Mouse (Mus musculus) T-cell, adult 2 months (primary cell): ENCODE data around the gene Slc6a1.
"Not testable (repeated sequence)": the region's sequence is repeated elsewhere in the genome, so short reads cannot be mapped to it uniquely, and the experiment has no call there.

ENCODE experiments used
- DNase-seq: peaks from one replicate; pipeline ENCODE4 v3.0.0; 2022; ENCODE audit warnings: low spot score

The Slc6a1 gene

DNA sequence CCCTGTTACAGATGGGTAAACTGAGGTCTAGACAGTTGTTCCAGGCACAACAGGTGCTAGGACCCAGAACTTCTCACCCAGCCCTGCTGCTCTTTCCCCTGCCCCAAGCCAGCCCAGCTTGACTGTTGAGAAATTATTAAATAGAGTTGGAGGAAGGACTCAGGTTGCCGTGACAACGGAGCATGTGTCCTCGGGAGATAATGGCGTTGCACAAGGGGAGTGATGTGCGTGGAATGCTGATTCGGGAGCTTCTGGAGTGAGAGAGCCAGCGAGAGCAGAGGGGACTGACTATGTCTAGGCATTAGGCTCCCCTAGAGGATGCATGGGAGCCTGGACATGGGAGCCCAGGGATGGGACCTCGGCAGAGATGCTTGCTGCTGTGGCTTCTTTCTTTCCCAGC is 7.7 kb downstream of the Slc6a1 start:
- no peak for DNase-seq

GRCm38 (mm10) chr6:114290929-114291328 is 8.5 kb downstream of the Slc6a1 start:
- DNase-seq: no peak

- no peak for DNase-seq
These were observed 9.0 kb downstream of the Slc6a1 start for GRCm38 (mm10) chr6:114291396-114291795.

DNA sequence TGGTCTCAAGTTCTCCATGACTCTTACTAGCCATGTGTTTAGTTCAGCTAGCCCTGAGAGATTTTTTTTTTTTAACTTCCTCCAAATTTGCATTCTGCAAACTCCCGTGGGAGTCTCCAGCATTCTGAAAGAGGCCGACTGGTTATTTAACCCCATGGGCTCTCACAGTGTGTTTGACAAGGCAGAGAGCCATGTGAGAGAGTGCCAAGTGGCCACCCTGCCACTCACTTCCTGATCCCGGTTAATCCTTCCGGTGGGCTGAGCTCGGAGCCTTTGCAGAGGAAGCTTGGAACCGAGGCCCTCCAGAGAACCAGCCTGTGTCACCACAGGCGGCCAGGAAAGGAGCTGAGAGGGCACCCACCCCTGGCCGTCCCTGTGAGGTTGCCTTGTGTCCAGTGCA is 11.1 kb downstream of the Slc6a1 start:
- no peak for DNase-seq

- DNase-seq: no peak
These were observed 12.7 kb downstream of the Slc6a1 start for GRCm38 (mm10) chr6:114295086-114295485.

DNA sequence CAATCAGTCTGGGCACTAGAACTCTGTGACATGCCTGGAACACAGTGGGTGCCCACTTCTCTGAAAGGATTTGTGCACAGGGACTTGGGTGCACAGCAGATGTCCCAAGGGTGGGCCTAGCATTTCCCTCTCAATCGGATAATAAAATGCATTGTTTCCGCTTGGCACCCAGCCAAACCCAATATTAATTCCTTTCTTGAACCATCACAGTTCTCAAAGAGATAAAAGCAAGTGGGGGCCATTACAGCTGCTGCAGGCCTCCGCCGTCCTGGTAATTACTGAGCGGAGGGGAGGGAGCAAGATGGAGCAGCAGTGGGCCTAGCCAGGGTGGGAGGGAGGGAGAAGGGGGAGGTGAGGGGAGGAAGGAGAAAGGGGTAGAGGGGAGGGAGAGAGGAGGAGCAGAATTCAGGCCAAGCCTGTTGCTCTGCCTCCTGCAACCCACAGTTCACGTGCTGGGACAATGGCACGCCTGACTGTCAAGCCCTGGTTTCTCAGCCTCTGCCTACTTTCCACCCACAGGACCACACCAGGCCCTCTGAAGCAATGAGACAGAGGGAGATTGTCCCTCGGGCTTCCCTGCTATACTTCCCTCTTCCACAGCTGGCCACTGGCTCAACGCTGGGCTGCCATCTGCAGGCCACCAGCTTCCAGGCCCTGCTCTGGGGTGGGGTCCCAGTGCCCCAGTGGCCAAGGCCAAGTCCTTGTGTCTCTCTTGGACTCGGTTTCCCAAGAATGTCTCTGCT is 15.0 kb downstream of the Slc6a1 start:
- DNase-seq: no peak

GRCm38 (mm10) chr6:114299699-114300098 is 17.3 kb downstream of the Slc6a1 start:
- no peak for DNase-seq

- DNase-seq: no peak
These were observed 18.3 kb downstream of the Slc6a1 start for GRCm38 (mm10) chr6:114300737-114301136.

- DNase-seq: no peak
These were observed 22.2 kb downstream of the Slc6a1 start for GRCm38 (mm10) chr6:114304668-114305067.

DNA sequence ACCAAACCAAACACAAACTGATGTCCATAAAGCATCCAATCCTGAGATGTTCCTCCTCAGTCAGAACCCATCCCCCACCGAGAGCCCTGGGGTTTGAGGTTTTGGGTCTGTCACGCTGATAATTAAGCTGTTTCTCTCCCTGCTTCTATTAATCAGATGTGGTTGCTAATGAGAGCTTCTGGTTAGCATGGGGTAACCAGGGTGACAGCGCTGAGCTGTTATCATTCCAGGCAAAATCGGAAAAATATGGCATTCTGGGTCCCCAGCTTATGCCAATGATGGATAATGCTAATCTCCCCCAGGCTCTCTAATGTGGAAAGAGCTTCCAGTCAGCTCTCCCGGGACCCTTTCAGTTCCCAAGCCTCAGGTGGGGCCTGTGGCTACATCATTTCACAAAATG is 38.1 kb downstream of the Slc6a1 start:
- no peak for DNase-seq

- DNase-seq: no peak
These were observed 38.7 kb downstream of the Slc6a1 start for GRCm38 (mm10) chr6:114321146-114321545.

DNA sequence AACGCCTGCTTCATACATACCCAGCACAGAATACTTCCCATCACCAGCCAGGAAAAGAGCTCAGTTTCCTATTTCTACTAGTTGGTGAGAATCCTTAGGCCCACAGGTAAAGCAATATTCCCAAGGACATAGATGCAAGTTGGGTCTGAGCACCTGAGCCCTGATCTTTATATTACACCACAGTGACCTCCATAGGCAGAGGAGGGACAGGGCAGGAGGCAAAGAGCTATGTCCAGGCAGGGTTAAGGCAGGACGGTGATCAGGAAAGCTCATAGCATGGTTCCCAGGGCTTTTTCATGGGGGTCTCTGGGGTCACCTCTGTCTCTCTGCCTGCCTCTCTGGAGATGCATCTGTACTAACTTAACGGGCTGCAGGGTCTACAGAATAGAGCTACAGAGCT is 40.5 kb downstream of the Slc6a1 start:
- DNase-seq: no peak

DNA sequence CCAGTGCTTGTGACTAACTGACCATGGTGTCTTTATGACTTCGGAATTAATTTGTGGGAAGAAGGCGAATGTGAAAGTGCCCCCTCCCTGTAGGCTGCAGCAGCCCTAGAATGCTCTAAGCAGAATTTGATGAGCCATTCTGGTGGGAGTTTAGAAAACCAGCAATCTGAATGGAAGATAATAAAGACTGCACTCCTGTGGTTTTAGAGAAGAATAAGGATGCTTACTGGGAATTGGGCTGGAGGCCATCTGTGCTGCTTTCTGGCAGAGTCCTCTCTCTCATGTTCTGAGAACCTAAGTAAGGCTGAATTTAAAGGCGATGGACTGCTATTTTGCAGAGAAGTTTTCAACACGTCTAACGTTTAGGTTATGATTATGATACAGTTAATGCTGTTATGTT is 42.4 kb downstream of the Slc6a1 start:
- DNase-seq: no peak

GRCm38 (mm10) chr6:114329597-114330470 is 47.4 kb downstream of the Slc6a1 start:
- DNase-seq: no peak

- DNase-seq: no peak
These were observed 49.5 kb downstream of the Slc6a1 start for GRCm38 (mm10) chr6:114331926-114332325.

DNA sequence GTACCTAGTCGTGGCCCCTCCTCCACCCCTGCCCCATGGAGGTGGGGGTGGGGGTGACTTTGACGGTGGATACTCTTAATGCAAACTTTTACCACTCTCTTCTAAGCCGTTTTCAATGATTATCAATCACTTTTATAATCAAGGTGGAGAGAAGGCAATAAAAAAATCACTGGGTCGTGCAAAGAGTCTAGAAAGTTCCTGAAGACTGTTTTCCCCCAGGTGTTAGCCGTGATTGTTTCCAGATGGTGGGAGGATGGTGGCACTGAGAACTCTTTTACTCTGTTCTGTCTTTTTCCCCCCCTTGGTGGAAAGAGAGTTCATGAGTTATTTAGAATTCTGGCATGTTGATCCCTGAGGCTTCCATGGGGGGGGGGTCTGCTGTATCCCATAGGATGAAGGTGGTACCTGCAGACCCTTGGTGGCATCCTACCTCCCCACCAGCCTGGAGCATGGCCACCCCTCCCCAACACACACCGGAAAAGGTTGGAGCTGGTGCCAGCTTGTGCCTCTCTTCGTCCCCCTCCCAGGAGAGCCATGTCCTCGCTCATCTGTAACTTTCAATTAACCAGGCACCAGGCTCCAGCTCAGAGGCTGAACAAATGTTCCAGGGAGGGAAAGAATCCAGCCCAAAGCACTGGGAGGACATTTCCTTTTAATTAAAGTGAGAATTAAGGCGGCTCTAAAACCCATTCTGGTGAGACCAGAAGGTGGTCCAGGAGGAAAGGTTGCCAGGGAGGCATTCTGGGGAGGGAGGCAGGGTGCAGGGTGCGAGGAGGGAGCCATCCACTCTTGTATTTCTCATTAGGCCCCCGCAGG is 53.9 kb downstream of the Slc6a1 start:
- DNase-seq: no peak

DNA sequence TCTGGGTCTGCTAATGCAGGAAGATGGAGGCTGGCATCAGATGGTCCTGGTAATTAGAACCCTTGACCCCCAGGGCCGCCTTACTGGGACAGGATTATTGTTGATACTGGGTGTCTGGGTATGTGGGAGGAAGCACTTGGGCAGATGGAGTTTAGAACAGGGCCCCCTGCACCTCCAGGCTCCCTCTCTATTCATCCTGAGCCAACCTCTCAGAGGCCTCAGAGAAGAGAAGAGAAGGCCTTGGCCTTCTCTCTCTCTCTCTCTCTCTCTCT is 54.4 kb downstream of the Slc6a1 start:
- no peak for DNase-seq

DNA sequence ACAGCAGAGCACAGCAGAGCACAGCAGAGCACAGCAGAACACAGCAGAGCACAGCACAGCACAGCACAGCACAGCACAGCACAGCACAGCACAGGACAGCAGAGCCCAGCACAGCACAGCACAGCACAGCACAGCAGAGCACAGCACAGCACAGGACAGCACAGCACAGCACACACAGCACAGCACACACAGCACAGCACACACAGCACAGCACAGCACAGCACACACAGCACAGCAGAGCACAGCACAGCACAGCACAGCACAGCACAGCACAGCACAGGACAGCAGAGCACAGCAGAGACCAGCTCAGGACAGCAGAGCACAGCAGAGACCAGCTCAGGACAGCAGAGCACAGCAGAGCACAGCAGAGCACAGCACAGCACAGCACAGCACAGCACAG is 58.9 kb downstream of the Slc6a1 start:
- not testable (repeated sequence) for DNase-seq

DNA sequence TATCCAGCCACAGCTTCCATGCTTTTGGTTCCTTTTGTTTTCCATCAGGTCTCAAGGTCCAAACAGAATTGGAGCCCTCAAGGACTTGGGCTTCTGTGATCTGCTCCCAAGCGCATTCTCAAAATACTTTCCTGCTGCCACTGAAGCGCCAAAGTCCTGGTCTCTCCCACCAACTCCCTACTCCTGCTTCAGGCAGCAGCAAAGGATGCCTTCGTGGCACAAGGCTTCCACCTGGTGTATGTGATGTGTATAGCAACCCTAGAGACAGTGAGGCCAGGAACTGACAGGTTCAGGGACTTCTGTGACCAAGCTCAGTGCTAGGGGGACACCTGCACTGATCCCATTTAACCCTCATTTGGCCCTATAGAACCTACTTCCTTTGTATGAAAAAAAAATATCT is 61.3 kb downstream of the Slc6a1 start:
- DNase-seq: no peak

DNA sequence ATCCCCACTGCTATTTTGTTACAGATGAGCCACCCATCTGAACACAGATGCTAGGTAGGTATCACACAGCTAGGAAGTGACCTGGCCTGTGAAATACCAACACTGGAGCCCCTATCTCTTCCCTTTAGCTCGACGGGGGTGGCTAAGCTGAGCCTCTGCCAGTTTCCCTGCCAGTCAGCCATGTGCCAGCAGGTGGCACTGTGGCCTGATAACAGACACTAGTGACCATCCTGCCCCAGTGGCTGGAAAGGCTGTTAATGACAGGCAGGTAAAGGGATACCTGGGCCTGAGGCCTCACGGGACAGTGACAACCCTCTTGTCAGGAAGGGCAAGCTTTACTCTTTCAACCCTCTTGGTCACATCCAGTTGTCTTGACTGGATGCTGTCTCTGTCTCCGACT is 62.7 kb downstream of the Slc6a1 start:
- no peak for DNase-seq

DNA sequence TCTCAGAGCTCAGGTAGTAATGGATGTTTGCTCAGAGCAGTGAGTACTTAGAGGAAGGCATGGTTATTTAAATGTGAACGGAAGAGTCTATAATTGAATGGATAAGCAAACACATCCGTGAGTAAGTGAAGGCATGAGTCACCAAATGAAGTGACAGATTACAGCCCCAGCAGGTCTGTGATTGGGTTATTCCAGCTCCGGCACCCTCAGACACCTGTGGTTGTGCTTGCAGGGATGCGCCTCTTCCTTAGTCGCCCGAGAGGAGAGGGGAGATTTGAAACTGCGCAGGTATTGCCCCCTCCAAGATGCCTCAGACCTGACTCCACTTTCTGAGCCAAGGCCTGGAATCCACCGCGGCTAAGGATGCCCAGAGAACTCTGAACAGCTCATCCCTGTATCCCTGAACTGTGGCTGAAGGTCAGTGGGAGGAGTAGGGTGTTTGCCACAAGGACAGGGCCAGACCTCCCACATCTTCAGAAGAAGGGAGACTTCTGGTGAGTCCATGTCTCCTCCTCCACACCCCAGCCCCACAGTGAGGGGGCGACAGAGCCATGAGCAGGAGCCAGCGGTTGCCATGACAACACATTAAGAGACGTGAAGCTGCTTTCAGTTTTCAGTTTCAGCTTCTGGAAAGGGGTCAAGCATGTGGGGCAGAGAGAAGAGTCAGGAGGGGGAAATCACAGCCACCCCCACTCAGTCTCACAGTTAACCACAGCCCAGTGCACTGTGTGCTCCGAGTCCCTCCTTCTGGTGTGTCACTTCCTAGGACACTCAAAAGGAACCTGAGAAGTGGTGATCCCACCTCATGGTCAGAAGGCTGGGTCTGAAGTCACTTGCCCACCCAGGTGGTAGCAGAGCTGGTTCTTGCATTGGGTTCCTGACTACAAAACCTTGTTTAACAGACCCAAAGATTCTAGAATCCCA is 65.7 kb downstream of the Slc6a1 start:
- no peak for DNase-seq

- DNase-seq: no peak
These were observed 72.2 kb downstream of the Slc6a1 start for GRCm38 (mm10) chr6:114354635-114355034.
